Mouse (Mus musculus) lung, embryonic 15.5 days (tissue): ENCODE data around the gene Hltf. TPM values are rescaled to one million over a fixed set of nuclear protein-coding genes. Genes with fewer than 3 reads are reported as not detected.
A peak's percentile ranks its signal among the peaks of the same experiment; 100 is the strongest.
"Not testable (repeated sequence)": the region's sequence is repeated elsewhere in the genome, so short reads cannot be mapped to it uniquely, and the experiment has no call there.

ENCODE experiments used
- ATAC-seq: fragments of 200-750 bp; cut with Nextera tagmentation; 2 replicates; pipeline ENCODE4 v1.8.0; 2017; ENCODE audit warnings: moderate number of reproducible peaks, borderline replicate concordance; ENCODE audit not compliant: low FRiP score, low TSS enrichment; ENCODE audit errors: extremely low read depth
- H3K27ac ChIP-seq: fragments of 300-500 bp; sonication (generic); 2 replicates; pipeline ENCODE4 v1.5.1; 2015; ENCODE audit warnings: moderate library complexity, mild to moderate bottlenecking, inconsistent platforms
- H3K27me3 ChIP-seq: fragments of 300-500 bp; sonication (generic); 2 replicates; pipeline ENCODE4 v1.6.1; 2015; ENCODE audit warnings: inconsistent platforms
- H3K36me3 ChIP-seq: fragments of 300-500 bp; sonication (generic); 2 replicates; pipeline ENCODE4 v1.6.1; 2015; ENCODE audit warnings: inconsistent platforms
- H3K4me1 ChIP-seq: fragments of 300-500 bp; sonication (generic); 2 replicates; pipeline ENCODE4 v1.6.1; 2015; ENCODE audit warnings: inconsistent platforms
- H3K4me2 ChIP-seq: fragments of 300-500 bp; sonication (generic); 2 replicates; pipeline ENCODE4 v1.6.1; 2015; ENCODE audit warnings: inconsistent platforms, mild to moderate bottlenecking, moderate library complexity
- H3K4me3 ChIP-seq: fragments of 300-500 bp; sonication (generic); 2 replicates; pipeline ENCODE4 v1.5.1; 2015; ENCODE audit warnings: mild to moderate bottlenecking, inconsistent platforms
- H3K9ac ChIP-seq: fragments of 300-500 bp; sonication (generic); 2 replicates; pipeline ENCODE4 v1.6.1; 2015; ENCODE audit warnings: inconsistent platforms
- H3K9me3 ChIP-seq: fragments of 300-500 bp; sonication (generic); 2 replicates; pipeline ENCODE4 v1.6.1; 2016; ENCODE audit warnings: inconsistent platforms
- WGBS: fragments of 180-500 bp; shearing (Covaris S2); methylation state at CpG from one replicate; pipeline ENCODE4 v1.1.7; 2015; 5-methylcytosine and 5-hydroxymethylcytosine counted together
- polyA plus RNA-seq: library from polyadenylated mRNA; unstranded; fragments of >200 nt; fragmentation: Nextera tagmentation; extraction: Ambion mirVana; gene quantifications from 2 replicates; pipeline ENCODE4 v1.2.1, GENCODE M21; 2015

Hltf gene
- polyA plus RNA-seq, 1 experiment from 2014 or later, result 21.9 TPM

- Histone ChIP-seq H3K9ac (no peak overlapping the region), H3K4me1 (no peaks in the 10 kb centered on the region), H3K9me3 (no peaks in the 10 kb centered on the region), H3K36me3 (peaks cover 22% of the 10 kb centered on the region), H3K4me3 (no peak overlapping the region), H3K27me3 (no peaks in the 10 kb centered on the region), H3K4me2 (no peak overlapping the region), H3K27ac (no peak overlapping the region)
- ATAC-seq, result no peak
- 79% methylated on average over 5 of the region's 5 CpGs for whole genome bisulfite sequencing
Measured at GRCm38 (mm10) chr3:20108881-20109280, 51.3 kb downstream of the Hltf start.

- Histone ChIP-seq H3K4me1 (no peaks in the 10 kb centered on the region), H3K4me2 (no peak overlapping the region), H3K36me3 (peaks cover 20% of the 10 kb centered on the region), H3K27me3 (no peaks in the 10 kb centered on the region), H3K9me3 (no peaks in the 10 kb centered on the region), H3K9ac (no peak overlapping the region), H3K4me3 (no peak overlapping the region), H3K27ac (no peak overlapping the region)
- ATAC-seq, result no peak
- 76% methylated on average over 2 of the region's 2 CpGs for WGBS
Measured at GRCm38 (mm10) chr3:20111913-20112312, 54.3 kb downstream of the Hltf start.

GRCm38 (mm10) chr3:20119044-20119591 is 61.5 kb downstream of the Hltf start:
- Histone ChIP-seq H3K36me3 (peaks cover 21% of the 10 kb centered on the region), H3K27ac (no peak overlapping the region)
- 91% methylated on average over 19 of the region's 19 CpGs for WGBS

GRCm38 (mm10) chr3:20119686-20120244 is 62.2 kb downstream of the Hltf start:
- Histone ChIP-seq H3K4me2 (no peak overlapping the region), H3K9ac (no peak overlapping the region), H3K27ac (no peak overlapping the region), H3K4me1 (no peaks in the 10 kb centered on the region), H3K9me3 (no peaks in the 10 kb centered on the region), H3K36me3 (peaks cover 21% of the 10 kb centered on the region), H3K27me3 (no peaks in the 10 kb centered on the region), H3K4me3 (no peak overlapping the region)
- WGBS, result 75% methylated on average over 4 of the region's 4 CpGs
- peak; percentile 59; the same call in 1 of the 2 replicates for ATAC-seq

More at GRCm38 (mm10) chr3:20119044-20119591, 61.5 kb downstream of the Hltf start:
- no peaks in the 10 kb centered on the region for H3K27me3 ChIP-seq
- no peaks in the 10 kb centered on the region for H3K4me1 ChIP-seq
- no peak overlapping the region for H3K4me3 ChIP-seq
- no peaks in the 10 kb centered on the region for H3K9me3 ChIP-seq
- no peak overlapping the region for H3K9ac ChIP-seq
- no peak overlapping the region for H3K4me2 ChIP-seq
- ATAC-seq, result no peak

GRCm38 (mm10) chr3:20121582-20121981 is 64.0 kb downstream of the Hltf start:
- peaks cover 29% of the 10 kb centered on the region for H3K36me3 ChIP-seq
- ATAC-seq, result not testable (repeated sequence)

GRCm38 (mm10) chr3:20125604-20126003 is 68.0 kb downstream of the Hltf start:
- Histone ChIP-seq H3K9me3 (no peaks in the 10 kb centered on the region), H3K4me3 (no peak overlapping the region), H3K9ac (no peak overlapping the region), H3K36me3 (peaks cover 45% of the 10 kb centered on the region), H3K4me1 (peaks cover 16% of the 10 kb centered on the region), H3K27ac (0 out of 2 replicates have a peak overlapping the region, but pooled peaks have one; percentile 1), H3K4me2 (no peak overlapping the region), H3K27me3 (no peaks in the 10 kb centered on the region)
- 56% methylated on average over 5 of the region's 5 CpGs for WGBS
- ATAC-seq, result peak; percentile 72; the same call in 1 of the 2 replicates

More at GRCm38 (mm10) chr3:20121582-20121981, 64.0 kb downstream of the Hltf start:
- not testable (repeated sequence) for H3K4me1 ChIP-seq, H3K9ac ChIP-seq, H3K4me3 ChIP-seq, H3K9me3 ChIP-seq, H3K27ac ChIP-seq, H3K4me2 ChIP-seq, H3K27me3 ChIP-seq
- WGBS, result 89% methylated on average over 5 of the region's 5 CpGs

- ATAC-seq, result no peak
- H3K9ac ChIP-seq, result no peak overlapping the region
- H3K9me3 ChIP-seq, result no peaks in the 10 kb centered on the region
- H3K27me3 ChIP-seq, result no peaks in the 10 kb centered on the region
- H3K27ac ChIP-seq, result no peak overlapping the region
- 81% methylated on average over 2 of the region's 2 CpGs for WGBS
- H3K36me3 ChIP-seq, result peaks cover 38% of the 10 kb centered on the region
- no peak overlapping the region for H3K4me2 ChIP-seq
- H3K4me1 ChIP-seq, result peaks cover 22% of the 10 kb centered on the region
- H3K4me3 ChIP-seq, result no peak overlapping the region
Measured at GRCm38 (mm10) chr3:20127047-20127595, 69.5 kb downstream of the Hltf start.

- Histone ChIP-seq H3K9me3 (no peaks in the 10 kb centered on the region), H3K4me3 (no peak overlapping the region), H3K4me2 (no peak overlapping the region), H3K27ac (no peak overlapping the region), H3K9ac (no peak overlapping the region), H3K36me3 (peaks cover 32% of the 10 kb centered on the region), H3K27me3 (no peaks in the 10 kb centered on the region), H3K4me1 (peaks cover 38% of the 10 kb centered on the region)
- ATAC-seq, result no peak
- WGBS, result 87% methylated on average over 5 of the region's 5 CpGs
Measured at GRCm38 (mm10) chr3:20129491-20129890, 71.9 kb downstream of the Hltf start.

- H3K36me3 ChIP-seq, result peaks cover 34% of the 10 kb centered on the region
- no peak overlapping the region for H3K4me3 ChIP-seq
- H3K9ac ChIP-seq, result no peak overlapping the region
- peak overlapping the region; percentile 82 for H3K27ac ChIP-seq
- no peaks in the 10 kb centered on the region for H3K27me3 ChIP-seq
- peak; percentile 29 for ATAC-seq
- no peak overlapping the region for H3K4me2 ChIP-seq
- H3K9me3 ChIP-seq, result no peaks in the 10 kb centered on the region
- 59% methylated on average over 8 of the region's 8 CpGs for WGBS
- peaks cover 44% of the 10 kb centered on the region for H3K4me1 ChIP-seq
Measured at GRCm38 (mm10) chr3:20130456-20131349, 73.1 kb downstream of the Hltf start.

- no peak overlapping the region for H3K9ac ChIP-seq
- H3K4me2 ChIP-seq, result no peak overlapping the region
- H3K27ac ChIP-seq, result peak overlapping the region; percentile 82
- H3K27me3 ChIP-seq, result no peaks in the 10 kb centered on the region
- H3K4me3 ChIP-seq, result no peak overlapping the region
- WGBS, result 26% methylated on average over 2 of the region's 2 CpGs
- ATAC-seq, result peak; percentile 91
- H3K4me1 ChIP-seq, result peaks cover 40% of the 10 kb centered on the region
- H3K36me3 ChIP-seq, result peaks cover 32% of the 10 kb centered on the region
- no peaks in the 10 kb centered on the region for H3K9me3 ChIP-seq
Measured at GRCm38 (mm10) chr3:20131350-20131720, 73.7 kb downstream of the Hltf start.

- Histone ChIP-seq H3K27ac (peak overlapping the region; percentile 84), H3K4me3 (no peak overlapping the region), H3K36me3 (peaks cover 37% of the 10 kb centered on the region), H3K4me1 (peaks cover 38% of the 10 kb centered on the region), H3K9me3 (no peaks in the 10 kb centered on the region), H3K27me3 (no peaks in the 10 kb centered on the region), H3K9ac (no peak overlapping the region), H3K4me2 (no peak overlapping the region)
- 47% methylated on average over 1 of the region's 1 CpGs for WGBS
- no peak for ATAC-seq
Measured at GRCm38 (mm10) chr3:20132731-20133130, 75.1 kb downstream of the Hltf start.
